Mouse (Mus musculus) heart, adult 11 months (tissue): Measurements from ENCODE around the gene Kcnip1.

ENCODE experiments used
- DNase-seq: peaks from one replicate; pipeline ENCODE4 v3.0.0; 2022

Kcnip1 gene

GRCm38 (mm10) chr11:33937641-33938040, 55.3 kb downstream of the Kcnip1 start:
- DNase-seq, result no peak

- DNase-seq, result no peak
Measured at GRCm38 (mm10) chr11:33934286-33934685, 58.7 kb downstream of the Kcnip1 start.

DNA sequence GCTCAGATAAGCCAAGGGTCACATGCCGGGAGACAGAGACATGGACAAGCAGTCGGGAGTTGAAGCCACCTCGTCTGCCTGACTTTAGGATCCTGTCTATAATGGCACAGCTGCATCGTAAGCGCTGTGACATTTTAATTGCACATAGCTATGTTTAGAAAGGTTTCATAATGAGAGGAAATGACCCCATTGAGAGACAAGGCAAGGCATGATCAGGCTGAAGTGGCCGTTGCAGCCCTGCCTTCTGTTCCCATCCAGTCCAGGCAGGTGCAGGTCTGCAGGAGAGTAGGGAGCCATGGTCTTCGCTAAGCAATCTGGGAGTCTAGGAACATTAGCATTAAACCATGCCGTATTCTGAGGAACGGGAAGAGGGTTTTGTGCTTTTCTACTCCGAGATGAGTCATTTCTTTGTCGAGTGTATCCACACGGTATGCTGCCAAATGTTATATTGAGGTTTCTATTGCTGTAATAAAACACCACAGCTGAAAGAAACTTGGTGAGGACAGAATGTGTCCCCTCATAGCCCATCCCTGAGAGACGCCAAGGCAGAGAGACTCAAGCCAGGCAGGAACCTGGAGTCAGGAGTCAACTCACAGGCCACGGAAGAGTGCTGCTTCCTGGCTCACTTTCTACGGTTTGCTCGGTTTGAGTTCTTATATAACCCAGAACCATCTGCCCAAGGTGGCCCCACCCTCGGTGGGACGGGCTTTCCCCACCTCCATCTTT, 60.4 kb downstream of the Kcnip1 start:
- no peak for DNase-seq

- DNase-seq, result peak; percentile 91
Measured at GRCm38 (mm10) chr11:33931836-33932385, 61.0 kb downstream of the Kcnip1 start.

- peak; percentile 89 for DNase-seq
Measured at GRCm38 (mm10) chr11:33929412-33929811, 63.5 kb downstream of the Kcnip1 start.

GRCm38 (mm10) chr11:33928658-33929057, 64.3 kb downstream of the Kcnip1 start:
- DNase-seq, result no peak

GRCm38 (mm10) chr11:33927836-33928235, 65.1 kb downstream of the Kcnip1 start:
- no peak for DNase-seq

- DNase-seq, result no peak
Measured at GRCm38 (mm10) chr11:33927321-33927720, 65.6 kb downstream of the Kcnip1 start.

DNA sequence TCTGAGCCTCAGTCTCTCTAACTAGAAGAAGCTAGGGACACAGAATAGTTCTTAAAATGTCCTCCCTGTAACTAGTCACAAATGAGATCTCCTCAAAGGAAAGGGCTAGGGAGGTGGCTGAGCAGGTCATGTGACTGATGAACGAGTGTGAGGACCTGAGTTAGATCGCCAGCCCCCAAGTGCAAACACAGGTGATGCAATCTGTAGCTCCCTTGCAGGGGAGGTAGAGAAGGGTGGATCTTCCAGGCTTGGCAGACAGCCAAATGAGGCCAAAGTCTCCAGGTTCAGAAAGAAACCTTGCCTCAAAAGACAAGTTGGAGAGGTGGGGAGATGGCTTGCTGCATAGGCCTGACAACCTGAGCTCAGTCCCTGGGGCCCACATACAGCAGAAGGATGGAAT, 66.4 kb downstream of the Kcnip1 start:
- DNase-seq, result no peak

DNA sequence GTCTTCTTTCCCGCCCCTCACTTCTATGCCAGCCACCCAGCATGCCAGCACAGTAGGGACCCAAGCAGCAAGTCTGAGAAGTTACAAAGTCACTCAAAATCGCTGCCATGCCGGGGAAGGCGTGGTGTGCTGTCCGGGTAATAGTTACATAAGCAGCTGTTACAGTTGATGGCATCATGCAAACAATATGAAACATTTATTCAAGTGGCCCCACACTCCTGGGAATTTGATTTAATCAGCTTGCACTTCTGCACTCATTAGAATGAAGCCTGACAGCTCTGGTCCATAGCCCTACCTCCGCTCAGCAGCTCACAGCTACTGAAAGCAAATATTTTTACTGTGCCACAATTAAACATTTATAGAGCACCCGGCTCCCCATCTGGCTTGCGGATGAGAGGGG, 67.2 kb downstream of the Kcnip1 start:
- no peak for DNase-seq

GRCm38 (mm10) chr11:33923031-33923430, 69.9 kb downstream of the Kcnip1 start:
- peak; percentile 62 for DNase-seq

DNA sequence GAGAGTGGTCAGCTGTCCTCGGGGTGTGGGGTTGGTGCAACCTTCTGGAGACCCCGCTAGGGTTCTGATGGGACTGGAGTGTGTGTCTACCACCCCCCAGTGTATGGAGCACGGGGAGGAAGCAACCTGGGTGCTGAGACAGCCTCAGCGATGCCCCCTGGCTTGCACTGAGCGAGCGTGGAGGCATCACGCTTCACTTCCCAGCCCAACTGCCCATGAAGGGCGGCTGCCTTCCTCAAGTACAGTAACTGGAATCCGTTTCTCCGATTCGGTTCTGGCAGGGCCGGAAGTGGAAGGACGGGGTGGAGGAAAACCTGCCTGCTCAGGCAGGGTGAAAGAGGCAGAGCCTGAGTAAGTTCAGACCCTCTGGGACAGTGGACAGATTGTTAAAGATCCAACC, 71.5 kb downstream of the Kcnip1 start:
- peak; percentile 30 for DNase-seq

GRCm38 (mm10) chr11:33919826-33920225, 73.1 kb downstream of the Kcnip1 start:
- DNase-seq, result peak; percentile 43

DNA sequence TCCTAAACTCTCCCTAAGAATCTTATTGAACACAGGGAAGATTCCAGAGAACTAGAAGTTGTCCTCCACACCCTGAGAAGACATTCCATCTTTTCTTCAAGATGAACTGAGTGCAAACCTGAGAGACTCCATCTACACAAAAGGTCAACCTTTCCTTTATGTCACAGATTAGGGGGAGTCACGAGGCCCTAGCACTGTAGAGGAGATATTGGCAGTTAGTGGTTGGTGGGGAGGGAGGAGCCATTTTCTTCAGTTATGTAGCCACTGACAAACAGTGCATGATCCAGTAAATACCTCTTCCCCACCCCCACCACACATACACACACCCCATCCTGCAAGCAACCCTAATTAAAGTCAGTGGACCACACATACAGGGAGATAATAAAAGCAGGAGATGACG, 74.5 kb downstream of the Kcnip1 start:
- DNase-seq, result peak; percentile 31

DNA sequence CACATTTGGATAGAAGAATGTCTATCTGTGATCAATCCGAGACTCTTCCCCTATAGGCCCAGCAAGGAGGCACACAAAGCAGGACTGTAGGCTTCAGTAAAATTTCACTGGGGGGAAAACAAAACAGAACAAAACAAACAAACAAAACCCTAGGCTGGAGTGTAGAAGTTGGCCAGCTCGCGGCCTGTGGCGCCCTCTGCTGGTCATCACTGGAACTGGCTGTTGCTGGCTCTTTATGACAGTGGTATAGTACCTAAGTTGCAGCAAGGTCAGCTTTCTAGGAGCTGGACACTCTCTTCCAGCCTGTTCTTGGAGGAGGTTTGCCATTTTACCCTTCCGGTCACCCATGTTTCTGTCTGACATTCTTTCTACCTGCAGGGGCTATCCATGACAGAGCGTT, 75.4 kb downstream of the Kcnip1 start:
- DNase-seq, result peak; percentile 73

DNA sequence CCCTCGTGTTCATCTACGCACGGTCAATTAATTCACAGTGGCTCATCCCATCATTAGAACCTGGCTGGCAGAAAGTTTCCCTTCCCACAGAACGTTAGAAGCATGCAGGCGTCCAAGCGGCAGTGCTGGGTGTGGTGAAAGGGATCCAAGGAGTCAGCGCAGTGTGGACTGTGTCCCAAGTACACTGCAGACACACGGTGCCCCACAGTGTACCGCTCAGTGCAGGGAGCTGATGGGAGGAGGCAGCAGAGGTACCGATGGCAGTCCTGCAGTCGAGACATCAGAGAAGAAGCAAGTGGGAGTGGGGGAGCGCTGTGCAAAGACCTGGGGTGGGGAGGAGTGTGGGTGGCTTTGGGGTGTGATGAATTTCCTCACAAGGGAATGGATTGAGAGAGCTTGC, 78.7 kb downstream of the Kcnip1 start:
- DNase-seq, result peak; percentile 60

GRCm38 (mm10) chr11:33913061-33913460, 79.9 kb downstream of the Kcnip1 start:
- DNase-seq, result peak; percentile 88

GRCm38 (mm10) chr11:33912151-33912571, 80.8 kb downstream of the Kcnip1 start:
- DNase-seq, result peak; percentile 89

- peak; percentile 73 for DNase-seq
Measured at GRCm38 (mm10) chr11:33910982-33911381, 82.0 kb downstream of the Kcnip1 start.

DNA sequence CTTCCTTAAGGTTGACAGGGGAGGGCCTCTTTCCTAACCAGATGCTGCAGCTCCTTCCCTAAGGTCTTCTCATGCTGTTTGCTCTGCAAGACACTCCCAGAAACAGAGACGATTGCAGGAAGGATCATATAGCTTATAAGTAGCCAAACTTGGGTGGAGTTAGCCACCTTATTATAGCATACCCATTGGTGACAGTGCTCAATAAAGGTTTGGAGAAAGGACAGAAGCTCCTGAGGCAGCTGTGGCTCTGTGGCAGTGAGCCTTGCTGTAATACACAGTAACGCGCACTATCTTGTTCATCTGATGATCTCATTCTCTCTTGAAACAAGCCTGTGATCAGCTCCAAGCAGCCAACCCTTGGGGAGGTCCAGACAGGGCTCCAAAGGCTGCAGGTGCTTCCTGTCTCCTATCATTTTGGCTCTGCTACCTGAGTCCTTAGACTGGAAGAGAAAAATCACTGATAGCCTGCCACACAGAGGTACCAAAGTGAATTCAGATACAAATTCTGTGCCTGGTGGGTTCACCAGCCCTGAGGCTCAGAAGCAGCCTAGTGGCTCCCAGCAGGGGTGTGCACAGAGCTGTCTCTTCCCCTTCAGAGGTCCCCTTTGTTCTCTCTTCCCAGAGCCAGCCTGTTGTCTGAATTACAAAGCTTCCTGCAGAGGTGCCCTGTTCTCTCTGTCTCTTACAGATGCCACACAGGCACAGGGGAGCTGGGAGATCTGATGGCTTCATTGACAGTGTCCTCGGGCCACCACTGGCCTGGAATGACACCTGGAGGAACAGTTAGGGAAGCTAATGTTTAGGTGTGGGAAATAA, 84.4 kb downstream of the Kcnip1 start:
- peak; percentile 76 for DNase-seq

GRCm38 (mm10) chr11:33903494-33903893, 89.5 kb downstream of the Kcnip1 start:
- DNase-seq, result peak; percentile 39

DNA sequence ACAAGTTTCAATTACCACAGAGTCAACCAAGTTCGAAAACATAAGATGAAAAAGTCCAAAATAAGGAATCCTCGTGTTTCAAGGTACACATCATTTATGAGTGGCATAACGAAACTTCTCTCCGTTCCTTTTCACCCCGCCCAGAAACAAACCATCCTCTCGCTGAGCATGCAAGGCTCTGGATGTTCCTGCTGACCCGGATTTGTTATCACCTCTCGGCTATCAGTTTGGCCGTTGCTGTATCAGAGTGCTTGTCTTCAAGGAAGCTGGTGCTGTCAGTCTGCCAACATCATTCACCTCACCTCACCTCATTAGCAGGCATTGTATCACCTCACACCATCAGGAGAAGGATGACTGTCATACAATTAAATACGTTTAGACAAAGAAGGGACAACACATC, 90.6 kb downstream of the Kcnip1 start:
- peak; percentile 15 for DNase-seq

DNA sequence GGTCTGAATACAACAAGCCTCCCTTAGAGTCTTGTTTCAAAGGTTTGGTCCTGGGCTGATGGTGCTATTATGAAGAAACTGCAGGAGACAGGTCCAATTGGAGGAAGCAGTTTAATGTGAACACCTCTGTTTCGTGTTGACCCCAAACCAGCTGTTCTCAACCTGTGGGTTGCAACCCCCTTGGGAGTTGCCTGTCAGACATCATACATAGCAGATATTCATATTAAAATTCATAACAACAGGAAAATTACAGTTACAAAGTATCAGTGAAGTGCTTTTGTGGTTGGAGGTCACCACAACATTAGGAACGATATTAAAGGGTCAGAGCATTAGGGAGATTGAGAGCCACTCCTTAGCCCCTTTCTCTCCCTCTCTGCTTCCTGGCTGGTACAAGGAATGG, 91.2 kb downstream of the Kcnip1 start:
- DNase-seq, result no peak

DNA sequence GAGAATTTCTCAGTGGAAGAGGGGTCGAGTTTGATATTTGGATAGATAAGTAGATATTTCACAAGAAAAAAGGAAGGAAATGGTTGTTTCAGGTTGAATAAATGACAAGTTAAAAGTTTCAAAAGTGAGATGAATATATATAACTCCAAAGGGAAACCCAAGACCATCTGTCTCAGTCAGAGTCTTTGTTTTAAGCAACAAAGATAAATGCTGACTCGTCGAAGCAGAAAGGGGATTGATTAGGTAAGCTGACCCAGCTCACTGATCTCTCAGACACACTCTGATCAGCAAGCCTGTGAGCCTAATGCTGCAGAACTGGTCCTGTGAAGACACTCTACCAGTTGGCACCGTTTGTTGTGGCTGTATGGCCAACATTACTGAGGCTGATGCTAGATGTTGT, 101.9 kb downstream of the Kcnip1 start:
- DNase-seq, result peak; percentile 44
